Comparison of ENCODE assay signal across 8 mouse cellular contexts in genomic region chr2:181671326-181671725, GRCm38 (mm10). TPM values are rescaled to one million over a fixed set of nuclear protein-coding genes. Genes with fewer than 3 reads are reported as not detected.
DNase-seq lines count a peak whose midpoint lies in the region; ATAC-seq and TF ChIP-seq lines count a peak whose summit lies in the region.

Gene Sox18 (minus strand): TSS chr2:181671640.

- peak within 1 kb of the TSS; percentile 65 for H3K9ac ChIP-seq in ES-Bruce4 (ENCODE audit: low read depth, poor library complexity, severe bottlenecking)
- peak within 1 kb of the TSS; percentile 67 for H3K9ac ChIP-seq in hindbrain, embryonic 13.5 days
- H3K9ac ChIP-seq in midbrain, embryonic 12.5 days (replicated peaks), result peak within 1 kb of the TSS; percentile 25; the same call in 1 of the 2 replicates

- no peak for TF ChIP-seq CTCF in ES-Bruce4 (IDR thresholded peaks at IDR 0.05; ENCODE audit: low read depth, low read length)
- no peak for TF ChIP-seq CTCF in gastrocnemius, adult 2 months (IDR thresholded peaks at IDR 0.05)

- peaks cover 2% of the 10 kb centered on the region; the same call in 1 of the 2 replicates for H3K27me3 ChIP-seq in ES-Bruce4 (ENCODE audit: control insufficient read depth, insufficient read depth, low read length, poor library complexity, severe bottlenecking)
- H3K27me3 ChIP-seq in hindbrain, embryonic 13.5 days, result peaks cover 71% of the 10 kb centered on the region
- peaks cover 70% of the 10 kb centered on the region for H3K27me3 ChIP-seq in midbrain, embryonic 12.5 days

- whole genome bisulfite sequencing in hindbrain, embryonic 13.5 days, result under 1% methylated on average over 42 of the region's 43 CpGs
- under 1% methylated on average over 43 of the region's 43 CpGs for WGBS in midbrain, embryonic 12.5 days

- no peak for TF ChIP-seq POLR2A in ES-Bruce4 (IDR thresholded peaks at IDR 0.05; ENCODE audit: insufficient read depth, low read length)

- peak within 1 kb of the TSS; percentile 66 for H3K4me2 ChIP-seq in hindbrain, embryonic 13.5 days
- H3K4me2 ChIP-seq in midbrain, embryonic 12.5 days (replicated peaks), result peak within 1 kb of the TSS; percentile 51

- H3K4me1 ChIP-seq in ES-Bruce4 (ENCODE audit: control insufficient read depth, insufficient read depth, low read length), result no peaks in the 10 kb centered on the region
- H3K4me1 ChIP-seq in hindbrain, embryonic 13.5 days (replicated peaks), result peaks cover 45% of the 10 kb centered on the region
- H3K4me1 ChIP-seq in midbrain, embryonic 12.5 days, result peaks cover 35% of the 10 kb centered on the region

- 0 out of 2 replicates have a peak, but pooled peaks have one; percentile 37 for ATAC-seq in hindbrain, embryonic 13.5 days (ENCODE audit: low FRiP score)
- no peak for ATAC-seq in midbrain, embryonic 12.5 days (ENCODE audit: low FRiP score, low read depth)
- ATAC-seq in megakaryocyte-erythroid progenitor cell, adult 5-6 weeks (replicated peaks; ENCODE audit: low FRiP score, low TSS enrichment, poor library complexity, severe bottlenecking), result no peak

- intact Hi-C loops in gastrocnemius, adult 2 months (cut with DNase I), result no loop called here
- intact Hi-C loops in left cerebral cortex, postnatal 4 days (cut with DNase I), result no loop called here

- TF ChIP-seq EP300 in ES-Bruce4 (IDR thresholded peaks at IDR 0.05; ENCODE audit: insufficient read depth, low read depth, low read length), result no peak

- H3K27ac ChIP-seq in ES-Bruce4 (ENCODE audit: insufficient read depth, low read length), result no peak within 1 kb of the TSS
- H3K27ac ChIP-seq in gastrocnemius, adult 2 months, result peak within 1 kb of the TSS; percentile 90
- H3K27ac ChIP-seq in hindbrain, embryonic 13.5 days, result no peak within 1 kb of the TSS
- no peak within 1 kb of the TSS for H3K27ac ChIP-seq in midbrain, embryonic 12.5 days (replicated peaks)

- DNase-seq in adrenal gland, postnatal 14 days, result peak; percentile 71
- DNase-seq in gastrocnemius, adult 2 months, result peak; percentile 75
- DNase-seq in left cerebral cortex, postnatal 4 days, result peak; percentile 46
- DNase-seq in right cerebral cortex, adult 18-20 months, result no peak

- H3K4me3 ChIP-seq in ES-Bruce4 (ENCODE audit: low read depth, low read length), result peak within 1 kb of the TSS; percentile 58
- peak within 1 kb of the TSS; percentile 78 for H3K4me3 ChIP-seq in gastrocnemius, adult 2 months
- H3K4me3 ChIP-seq in hindbrain, embryonic 13.5 days, result peak within 1 kb of the TSS; percentile 45
- H3K4me3 ChIP-seq in midbrain, embryonic 12.5 days, result peak within 1 kb of the TSS; percentile 40

- H3K9me3 ChIP-seq in ES-Bruce4 (replicated peaks; ENCODE audit: control insufficient read depth, insufficient read depth, low read length, poor library complexity, severe bottlenecking), result no peaks in the 10 kb centered on the region
- H3K9me3 ChIP-seq in hindbrain, embryonic 13.5 days, result no peaks in the 10 kb centered on the region
- H3K9me3 ChIP-seq in midbrain, embryonic 12.5 days, result no peaks in the 10 kb centered on the region

- H3K36me3 ChIP-seq in ES-Bruce4 (ENCODE audit: control insufficient read depth, insufficient read depth, low read length, poor library complexity, severe bottlenecking), result no peaks in the 10 kb centered on the region
- no peaks in the 10 kb centered on the region for H3K36me3 ChIP-seq in hindbrain, embryonic 13.5 days
- no peaks in the 10 kb centered on the region for H3K36me3 ChIP-seq in midbrain, embryonic 12.5 days

RNA-seq across cellular contexts. Expression of gene Sox18, which starts in this region (rescaled TPM):
- polyA plus RNA-seq in ES-Bruce4 (2011; ENCODE audit: insufficient read depth, insufficient read length, low read depth, missing spikeins), result 0.49 and 0.68 TPM in 2 replicates
- total RNA-seq in adrenal gland, postnatal 14 days (2021), result 60.4 and 64.6 TPM in 2 replicates
- 10 to 100 TPM; 10.4 to 15.3 TPM for total RNA-seq in gastrocnemius, adult 2 months (2021)
- polyA plus RNA-seq in hindbrain, embryonic 13.5 days (2015; fragmentation: Nextera tagmentation; extraction: Ambion mirVana), result 19.1 and 20.2 TPM in 2 replicates
- 10 to 100 TPM; 13.4 to 13.5 TPM for total RNA-seq in left cerebral cortex, postnatal 4 days (2021)
- 15.4 and 19.3 TPM in 2 replicates for polyA plus RNA-seq in midbrain, embryonic 12.5 days (2016; fragmentation: Nextera tagmentation; extraction: Ambion mirVana)
- total RNA-seq in megakaryocyte-erythroid progenitor cell, adult 5-6 weeks (2014; fragmentation: Nextera tagmentation), result not detected in 2 replicates
- total RNA-seq in megakaryocyte-erythroid progenitor cell, adult 5-6 weeks (2017), result not detected in 2 replicates

Comparison
In these comparisons a context has a peak if more than half of its experiments do, and no peak if none do; other contexts are left out.
1. RNA of gene Sox18 (total RNA-seq): 60.4 to 64.6 TPM in adrenal gland, postnatal 14 days, 10.4 to 15.3 TPM in gastrocnemius, adult 2 months and 13.4 to 13.5 TPM in left cerebral cortex, postnatal 4 days; not detected in megakaryocyte-erythroid progenitor cell, adult 5-6 weeks; every median in the first group is over 10 times any median in the second.
2. Peak in every context shown above with its lines, with median percentiles within 50 percentile points of each other: H3K4me3 ChIP-seq and H3K9ac ChIP-seq.